Mouse (Mus musculus): ENCODE data around the gene Polr3e.
"Not testable (repeated sequence)": the region's sequence is repeated elsewhere in the genome, so short reads cannot be mapped to it uniquely, and the experiment has no call there.

Polr3e gene

GRCm38 (mm10) chr7:120911268-120911667 is 6.3 kb upstream of the Polr3e start:
- DNase-seq = not testable (repeated sequence)

- DNase-seq = no peak
Observed at GRCm38 (mm10) chr7:120913332-120913731, 4.2 kb upstream of the Polr3e start.

GRCm38 (mm10) chr7:120916262-120916875 is 1.2 kb upstream of the Polr3e start:
- no peak for DNase-seq

- DNase-seq = no peak
Observed at GRCm38 (mm10) chr7:120917279-120917591, 309 bp upstream of the Polr3e start.

GRCm38 (mm10) chr7:120918526-120918962 is 1.0 kb downstream of the Polr3e start:
- peak; percentile 53 to 77 for DNase-seq

- DNase-seq = no peak
Observed at GRCm38 (mm10) chr7:120933110-120933509, 15.6 kb downstream of the Polr3e start.

GRCm38 (mm10) chr7:120933680-120934195 is 16.2 kb downstream of the Polr3e start:
- no peak for DNase-seq

GRCm38 (mm10) chr7:120934716-120935115 is 17.2 kb downstream of the Polr3e start:
- peak; percentile 68 to 75 for DNase-seq

GRCm38 (mm10) chr7:120936522-120936921 is 19.0 kb downstream of the Polr3e start:
- no peak for DNase-seq

GRCm38 (mm10) chr7:120938206-120938605 is 20.7 kb downstream of the Polr3e start:
- DNase-seq = peak; percentile 44 to 57

- peak; percentile 86 to 91 for DNase-seq
Observed at GRCm38 (mm10) chr7:120940343-120940742, 22.8 kb downstream of the Polr3e start.

- no peak for DNase-seq
Observed at GRCm38 (mm10) chr7:120941214-120941613, 23.7 kb downstream of the Polr3e start.

GRCm38 (mm10) chr7:120942506-120942905 is 25.0 kb downstream of the Polr3e start:
- peak in 1 of 2 experiments; percentile 55 for DNase-seq

- peak in 1 of 2 experiments; percentile 75 for DNase-seq
Observed at GRCm38 (mm10) chr7:120943936-120944509, 26.5 kb downstream of the Polr3e start.

GRCm38 (mm10) chr7:120953591-120953990 is 36.0 kb downstream of the Polr3e start:
- not testable (repeated sequence) for DNase-seq

- no peak for DNase-seq
Observed at GRCm38 (mm10) chr7:120960116-120960515, 42.6 kb downstream of the Polr3e start.

GRCm38 (mm10) chr7:120960601-120961000 is 43.1 kb downstream of the Polr3e start:
- DNase-seq = peak in 1 of 2 experiments; percentile 69

GRCm38 (mm10) chr7:120961893-120962292 is 44.3 kb downstream of the Polr3e start:
- DNase-seq = peak; percentile 83 to 91

GRCm38 (mm10) chr7:120963126-120963525 is 45.6 kb downstream of the Polr3e start:
- no peak for DNase-seq

GRCm38 (mm10) chr7:120969221-120969620 is 51.7 kb downstream of the Polr3e start:
- DNase-seq = no peak

- no peak for DNase-seq
Observed at GRCm38 (mm10) chr7:120970112-120970511, 52.6 kb downstream of the Polr3e start.

GRCm38 (mm10) chr7:120972471-120972870 is 54.9 kb downstream of the Polr3e start:
- peak in 1 of 2 experiments; percentile 26 for DNase-seq

GRCm38 (mm10) chr7:120974001-120974400 is 56.5 kb downstream of the Polr3e start:
- DNase-seq = no peak

- peak; percentile 53 to 65 for DNase-seq
Observed at GRCm38 (mm10) chr7:120977063-120977462, 59.5 kb downstream of the Polr3e start.
